In genomic region chr11:10481007-10481698, GRCm38 (mm10) we compare ENCODE assay signal across 26 mouse cellular contexts.
"Had no signal": no experiment of that assay in that cellular context is flagged by ENCODE, and none has a peak within 500 bp of the region (broad histone marks: within the 10 kb centered on the region; RNA-seq: fewer than 3 reads in every experiment).

No protein-coding gene starts in this region.

- H3K36me3 ChIP-seq: heart, embryonic 10.5 days; heart, embryonic 12.5 days; hindbrain, embryonic 10.5 days; hindbrain, embryonic 12.5 days; intestine, embryonic 15.5 days; limb, embryonic 10.5 days; limb, embryonic 12.5 days; liver, embryonic 13.5 days had no signal

- H3K27me3 ChIP-seq: heart, embryonic 12.5 days; hindbrain, embryonic 12.5 days; intestine, embryonic 15.5 days; limb, embryonic 12.5 days; liver, embryonic 13.5 days had no signal

- DNase-seq: gastrocnemius, postnatal 14 days; gastrocnemius, postnatal 36 days; heart, adult 11 months; heart, postnatal 10 days; heart, postnatal 4 days; kidney, adult 18-20 months; kidney, adult 8-10 months; kidney, postnatal 10 days; kidney, postnatal 25 days; kidney, postnatal 4 days; liver; liver, embryonic 13.5 days had no signal

- H3K9ac ChIP-seq: heart, embryonic 12.5 days; hindbrain, embryonic 12.5 days; hindbrain, embryonic 14.5 days; intestine, embryonic 15.5 days; limb, embryonic 12.5 days; liver, embryonic 13.5 days had no signal

- ATAC-seq: hindbrain, embryonic 16.5 days; inflammation-experienced regulatory T-cells, adult 6 months; intestine, embryonic 15.5 days; intestine, postnatal 0 days had no signal

- H3K9me3 ChIP-seq: heart, embryonic 10.5 days; heart, embryonic 12.5 days; hindbrain, embryonic 10.5 days; hindbrain, embryonic 12.5 days; intestine, embryonic 15.5 days; limb, embryonic 10.5 days; limb, embryonic 12.5 days; liver, embryonic 13.5 days had no signal

- H3K4me2 ChIP-seq: heart, embryonic 12.5 days; hindbrain, embryonic 12.5 days; hindbrain, embryonic 14.5 days; intestine, embryonic 15.5 days; limb, embryonic 12.5 days; liver, embryonic 11.5 days; liver, embryonic 13.5 days had no signal

- H3K4me3 ChIP-seq: heart, embryonic 10.5 days; heart, embryonic 12.5 days; hindbrain, embryonic 10.5 days; hindbrain, embryonic 12.5 days; intestine, embryonic 15.5 days; layer of hippocampus, adult 2 months; left cerebral cortex, adult 2 months; limb, embryonic 10.5 days; limb, embryonic 12.5 days; liver, embryonic 13.5 days had no signal

- H3K4me1 ChIP-seq: heart, embryonic 10.5 days; heart, embryonic 12.5 days; hindbrain, embryonic 10.5 days; hindbrain, embryonic 12.5 days; intestine, embryonic 15.5 days; limb, embryonic 10.5 days; limb, embryonic 12.5 days; liver, embryonic 13.5 days had no signal

- H3K27ac ChIP-seq: heart, embryonic 10.5 days; hindbrain, embryonic 10.5 days; hindbrain, embryonic 12.5 days; hindbrain, embryonic 14.5 days; intestine, embryonic 15.5 days; layer of hippocampus, adult 2 months; left cerebral cortex, adult 2 months; limb, embryonic 10.5 days; limb, embryonic 12.5 days; liver, embryonic 13.5 days had no signal
